Mouse (Mus musculus) forebrain, embryonic 12.5 days (tissue): Measurements from ENCODE around the gene Gm21028. TPM values are rescaled to one million over a fixed set of nuclear protein-coding genes. Genes with fewer than 3 reads are reported as not detected.
"Not testable (repeated sequence)": the region's sequence is repeated elsewhere in the genome, so short reads cannot be mapped to it uniquely, and the experiment has no call there.

ENCODE experiments used
- ATAC-seq: fragments of 200-750 bp; cut with Nextera tagmentation; 2 replicates; pipeline ENCODE4 v1.8.0; 2017; ENCODE audit warnings: moderate TSS enrichment; ENCODE audit not compliant: low FRiP score
- H3K27ac ChIP-seq: fragments of 300-500 bp; sonication (generic); 2 replicates; pipeline ENCODE4 v1.5.1; 2016; ENCODE audit warnings: mild to moderate bottlenecking
- H3K27me3 ChIP-seq: fragments of 300-500 bp; sonication (generic); 2 replicates; pipeline ENCODE4 v1.6.1; 2016; ENCODE audit warnings: mild to moderate bottlenecking
- H3K36me3 ChIP-seq: fragments of 300-500 bp; sonication (generic); replicated peaks from 2 replicates; pipeline ENCODE4 v1.6.1; 2016; ENCODE audit warnings: mild to moderate bottlenecking
- H3K4me1 ChIP-seq: fragments of 300-500 bp; sonication (generic); 2 replicates; pipeline ENCODE4 v1.6.1; 2016
- H3K4me2 ChIP-seq: fragments of 300-500 bp; sonication (generic); 2 replicates; pipeline ENCODE4 v1.6.1; 2016; ENCODE audit warnings: mild to moderate bottlenecking, moderate library complexity
- H3K4me3 ChIP-seq: fragments of 300-500 bp; sonication (generic); replicated peaks from 2 replicates; pipeline ENCODE4 v1.5.1; 2016; ENCODE audit warnings: mild to moderate bottlenecking
- H3K9ac ChIP-seq: fragments of 300-500 bp; sonication (generic); 2 replicates; pipeline ENCODE4 v1.6.1; 2016; ENCODE audit warnings: mild to moderate bottlenecking
- H3K9me3 ChIP-seq: fragments of 300-500 bp; sonication (generic); 2 replicates; pipeline ENCODE4 v1.6.1; 2016
- WGBS: fragments of 180-500 bp; shearing (Covaris S2); methylation state at CpG from one replicate; pipeline ENCODE4 v1.1.7; 2016; 5-methylcytosine and 5-hydroxymethylcytosine counted together
- microRNA-seq: library from miRNA; unstranded; fragments of <30 nt; microRNA quantifications from one replicate; pipeline ENCODE4, GENCODE M21; 2017
- polyA plus RNA-seq: library from polyadenylated mRNA; unstranded; fragments of >200 nt; fragmentation: Nextera tagmentation; extraction: Ambion mirVana; gene quantifications from 2 replicates; pipeline ENCODE4 v1.2.1, GENCODE M21; 2016

The Gm21028 gene
- not detected in 2 replicates for polyA plus RNA-seq

- Histone ChIP-seq H3K4me2 (no peak within 1 kb of the TSS), H3K36me3 (no peaks in the 10 kb centered on the region), H3K27me3 (no peaks in the 10 kb centered on the region), H3K9me3 (peaks cover 61% of the 10 kb centered on the region), H3K4me1 (no peaks in the 10 kb centered on the region), H3K4me3 (no peak within 1 kb of the TSS), H3K9ac (no peak within 1 kb of the TSS), H3K27ac (no peak within 1 kb of the TSS)
- ATAC-seq: no peak
- WGBS: 95% methylated on average over 5 of the region's 5 CpGs
Observed at GRCm38 (mm10) chr7:42578488-42578887, at the start of gene Gm21028. Gene Gm21028 (minus strand): TSS chr7:42578588.

GRCm38 (mm10) chr7:42595666-42596065, 17.3 kb upstream of the Gm21028 start:
- not testable (repeated sequence) for H3K36me3 ChIP-seq, H3K4me3 ChIP-seq, H3K4me1 ChIP-seq, H3K27ac ChIP-seq, ATAC-seq, H3K9ac ChIP-seq, H3K4me2 ChIP-seq, H3K27me3 ChIP-seq
- H3K9me3 ChIP-seq: peaks cover 39% of the 10 kb centered on the region

DNA sequence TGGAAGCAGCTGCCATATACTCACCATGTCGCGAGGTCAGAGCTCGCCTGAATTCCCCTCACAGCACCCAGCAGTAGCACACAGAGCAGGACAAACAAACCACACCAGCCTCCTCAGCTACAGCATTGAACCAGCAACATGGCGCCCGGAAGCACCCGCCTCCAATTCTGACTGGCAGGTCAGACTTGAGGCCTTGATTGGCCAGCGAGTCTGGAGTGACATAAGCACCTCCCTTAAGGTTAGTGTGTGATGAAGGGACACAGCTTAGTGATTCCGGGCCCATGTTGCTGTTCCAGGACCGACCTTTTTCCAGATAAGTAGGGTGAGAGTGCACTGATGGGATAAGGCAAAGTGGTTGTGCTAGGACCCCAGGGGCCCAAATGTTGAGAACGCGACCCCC, 14.0 kb upstream of the Gm21028 start, which contains the start of gene Zfp977:
Gene Zfp977 (minus strand): TSS at position 135 of the 400 bp plus-strand sequence.
- not testable (repeated sequence) for H3K4me2 ChIP-seq, H3K4me3 ChIP-seq, H3K9ac ChIP-seq, H3K27ac ChIP-seq, H3K36me3 ChIP-seq, ATAC-seq, H3K4me1 ChIP-seq, H3K27me3 ChIP-seq
- WGBS: 92% methylated on average over 11 of the region's 11 CpGs
- H3K9me3 ChIP-seq: peaks cover 36% of the 10 kb centered on the region

DNA sequence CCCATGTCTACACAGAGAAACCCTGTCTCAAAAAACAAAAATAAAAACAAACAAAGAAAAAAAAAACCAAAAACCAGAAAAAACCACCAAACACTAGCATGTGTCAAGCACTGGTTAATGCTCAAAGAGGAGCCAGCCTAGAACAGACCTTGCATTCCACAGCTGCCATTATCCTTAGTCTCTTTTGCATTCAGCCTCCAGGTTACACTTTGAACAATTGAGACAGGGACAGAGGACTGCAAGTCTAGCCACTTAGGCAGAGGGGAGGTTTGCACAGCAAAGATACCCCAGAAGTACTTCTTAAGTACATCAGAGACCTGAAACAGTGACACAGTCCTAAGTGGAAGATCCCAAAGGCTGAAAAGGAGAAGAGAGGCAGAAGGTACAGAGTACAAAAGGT, 12.9 kb upstream of the Gm21028 start:
- not testable (repeated sequence) for H3K4me1 ChIP-seq, H3K36me3 ChIP-seq, H3K4me2 ChIP-seq, H3K9ac ChIP-seq, ATAC-seq, H3K4me3 ChIP-seq, H3K27ac ChIP-seq, H3K27me3 ChIP-seq
- H3K9me3 ChIP-seq: peaks cover 39% of the 10 kb centered on the region

DNA sequence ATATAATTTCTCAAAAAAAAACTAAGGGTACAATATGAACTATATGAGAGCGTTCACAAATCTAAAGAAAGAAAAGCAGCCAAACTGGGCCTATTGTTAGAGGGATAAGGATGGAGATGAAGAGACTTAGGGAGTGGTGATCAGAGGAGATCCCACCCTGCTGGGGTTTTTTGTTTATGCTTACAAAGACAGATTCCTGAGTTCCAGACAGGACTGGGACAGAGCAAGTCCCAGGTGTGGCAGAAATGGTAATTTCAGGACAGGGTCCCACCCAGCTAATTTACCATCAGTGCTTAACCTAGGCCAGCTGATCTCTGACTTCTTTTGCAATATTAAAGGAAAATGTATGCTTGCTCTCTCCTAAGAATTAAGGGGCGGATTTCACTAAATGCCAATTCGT, 26.6 kb downstream of the Gm21028 start:
- Histone ChIP-seq H3K4me3 (no peak overlapping the region), H3K4me2 (no peak overlapping the region), H3K36me3 (no peaks in the 10 kb centered on the region), H3K9me3 (peaks cover 8% of the 10 kb centered on the region), H3K27ac (no peak overlapping the region), H3K9ac (no peak overlapping the region), H3K27me3 (no peaks in the 10 kb centered on the region), H3K4me1 (no peaks in the 10 kb centered on the region)
- ATAC-seq: no peak
- WGBS: 76% methylated on average over 3 of the region's 3 CpGs

Small RNA genes lying within 50 kb of the gene (microRNA-seq; reads per million reads assigned to microRNA genes)
- not detected for gene Gm24938

Other genes starting within 250 kb of the Gm21028 start
- not detected in 2 replicates for gene 4933421I07Rik, start 130.5 kb downstream of the Gm21028 start, polyA plus RNA-seq
- gene Zfp141, start 72.8 kb downstream of the Gm21028 start, polyA plus RNA-seq: 12.2 and 12.8 TPM in 2 replicates
- 0.96 and 1.4 TPM in 2 replicates for gene Zfp977, start 14.0 kb upstream of the Gm21028 start, polyA plus RNA-seq
- 3.0 and 3.8 TPM in 2 replicates for gene Zfp976, start 64.0 kb upstream of the Gm21028 start, polyA plus RNA-seq
- 5.8 and 6.0 TPM in 2 replicates for gene Zfp975, start 114.2 kb upstream of the Gm21028 start, polyA plus RNA-seq
- not detected in 2 replicates for gene Gm17067, start 148.4 kb upstream of the Gm21028 start, polyA plus RNA-seq
- not detected in 2 replicates for gene Vmn2r62, start 214.9 kb upstream of the Gm21028 start, polyA plus RNA-seq